Mouse (Mus musculus) stomach, postnatal 0 days (tissue): ENCODE measurements around the gene Uqcrq. TPM values are rescaled to one million over a fixed set of nuclear protein-coding genes. Genes with fewer than 3 reads are reported as not detected.
A peak's percentile ranks its signal among the peaks of the same experiment; 100 is the strongest.

Source experiments
- ATAC-seq: fragments of 200-750 bp; cut with Nextera tagmentation; 2 replicates; pipeline ENCODE4 v1.8.0; 2017; ENCODE audit not compliant: low FRiP score, low TSS enrichment
- DNase-seq: peaks from one replicate; pipeline ENCODE4 v3.0.0-alpha.2; 2016; ENCODE audit warnings: low spot score
- H3K27ac ChIP-seq: fragments of 300-500 bp; sonication (generic); replicated peaks from 2 replicates; pipeline ENCODE4 v1.5.1; 2014; ENCODE audit warnings: mild to moderate bottlenecking, control low read depth
- H3K27me3 ChIP-seq: fragments of 300-500 bp; sonication (generic); 2 replicates; pipeline ENCODE4 v1.6.1; 2014; ENCODE audit warnings: low read length; ENCODE audit not compliant: control insufficient read depth, insufficient read depth
- H3K36me3 ChIP-seq: fragments of 300-500 bp; sonication (generic); 2 replicates; pipeline ENCODE4 v1.6.1; 2014; ENCODE audit warnings: low read length, mixed read lengths; ENCODE audit not compliant: control insufficient read depth, insufficient read depth
- H3K4me1 ChIP-seq: fragments of 300-500 bp; sonication (generic); replicated peaks from 2 replicates; pipeline ENCODE4 v1.6.1; 2014; ENCODE audit warnings: antibody characterized with exemption; ENCODE audit not compliant: control insufficient read depth, insufficient read depth
- H3K4me2 ChIP-seq: fragments of 300-500 bp; sonication (generic); replicated peaks from 2 replicates; pipeline ENCODE4 v1.6.1; 2014; ENCODE audit warnings: low read depth, mild to moderate bottlenecking, control low read depth, moderate library complexity
- H3K4me3 ChIP-seq: fragments of 300-500 bp; sonication (generic); 2 replicates; pipeline ENCODE4 v1.5.1; 2014; ENCODE audit warnings: low read depth, low read length, control low read depth
- H3K9ac ChIP-seq: fragments of 300-500 bp; sonication (generic); 2 replicates; pipeline ENCODE4 v1.6.1; 2014; ENCODE audit warnings: mild to moderate bottlenecking, low read length, control low read depth, mixed read lengths
- H3K9me3 ChIP-seq: fragments of 300-500 bp; sonication (generic); 2 replicates; pipeline ENCODE4 v1.6.1; 2016; ENCODE audit warnings: low read length; ENCODE audit not compliant: control insufficient read depth
- CTCF ChIP-seq: IDR thresholded peaks from 2 replicates; pipeline ENCODE4 v1.5.1; 2016; ENCODE audit warnings: antibody characterized with exemption, low read depth, mild to moderate bottlenecking, moderate library complexity
- EP300 ChIP-seq: optimal IDR thresholded peaks from 2 replicates; pipeline ENCODE3; 2016; ENCODE audit warnings: antibody characterized with exemption
- WGBS: fragments of 180-500 bp; shearing (Covaris S2); extraction: QIAGEN DNeasy Blood & Tissue Kit; methylation state at CpG from one replicate; pipeline ENCODE4 v1.1.7; 2014; 5-methylcytosine and 5-hydroxymethylcytosine counted together
- polyA plus RNA-seq: library from polyadenylated mRNA; unstranded; fragments of >200 nt; fragmentation: Nextera tagmentation; extraction: Ambion mirVana; gene quantifications from 2 replicates; pipeline ENCODE4 v1.2.1, GENCODE M21; 2015

Gene Uqcrq
- polyA plus RNA-seq, 1 experiment from 2014 or later = 973 TPM

DNA sequence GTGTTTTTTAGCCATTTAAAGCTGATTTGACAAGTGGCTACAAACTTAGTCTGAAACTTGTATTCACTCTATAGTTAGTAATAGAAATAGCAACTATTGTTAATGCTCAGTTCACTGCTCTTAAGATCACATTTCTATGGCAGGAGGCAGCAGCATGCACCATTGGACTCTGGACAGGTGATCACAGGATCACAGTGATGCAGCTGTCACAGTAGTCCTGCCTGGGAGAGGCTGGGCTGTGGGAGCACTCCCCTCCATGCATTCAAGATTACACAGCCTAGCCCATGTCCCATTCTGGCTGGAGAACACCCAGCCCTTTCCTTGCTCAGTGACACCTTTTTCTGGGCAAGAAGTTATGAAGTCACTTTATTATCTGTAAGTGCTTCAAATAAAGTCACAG, 12.6 kb downstream of the Uqcrq start:
- TF ChIP-seq EP300 = no peak
- TF ChIP-seq CTCF = no peak
- peaks cover 34% of the 10 kb centered on the region for H3K36me3 ChIP-seq
- no peak overlapping the region for H3K4me3 ChIP-seq
- no peak for ATAC-seq
- H3K4me1 ChIP-seq = no peaks in the 10 kb centered on the region
- no peaks in the 10 kb centered on the region for H3K27me3 ChIP-seq
- H3K9ac ChIP-seq = no peak overlapping the region
- H3K9me3 ChIP-seq = no peaks in the 10 kb centered on the region
- H3K4me2 ChIP-seq = no peak overlapping the region
- H3K27ac ChIP-seq = no peak overlapping the region
- no peak for DNase-seq

DNA sequence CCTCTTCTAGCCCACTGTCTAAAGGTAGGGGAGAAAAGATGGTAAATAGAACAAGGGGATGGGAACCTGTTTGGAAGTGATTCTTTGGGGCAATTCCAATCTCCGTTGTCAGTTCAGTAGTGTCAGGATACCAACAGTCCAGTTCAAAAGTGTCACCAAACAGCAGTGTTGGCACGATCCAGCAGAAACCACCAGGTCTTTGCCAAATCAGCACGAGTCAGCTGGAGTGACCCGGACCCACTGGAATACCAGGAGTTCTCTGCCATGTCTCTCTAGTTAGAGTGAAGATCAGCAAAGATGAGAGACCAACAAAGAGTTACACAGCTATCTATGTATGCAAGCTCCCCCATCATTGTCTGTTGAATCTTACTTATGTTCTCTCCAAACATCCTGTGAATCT, 16.8 kb downstream of the Uqcrq start:
- DNase-seq = no peak
- H3K27me3 ChIP-seq = no peaks in the 10 kb centered on the region
- 94% methylated on average over 4 of the region's 4 CpGs for WGBS
- no peak for TF ChIP-seq CTCF
- no peak overlapping the region for H3K4me2 ChIP-seq
- ATAC-seq = no peak
- no peak overlapping the region for H3K27ac ChIP-seq
- no peak overlapping the region for H3K9ac ChIP-seq
- H3K36me3 ChIP-seq = peaks cover 50% of the 10 kb centered on the region
- no peaks in the 10 kb centered on the region for H3K4me1 ChIP-seq
- H3K4me3 ChIP-seq = no peak overlapping the region
- H3K9me3 ChIP-seq = no peaks in the 10 kb centered on the region

DNA sequence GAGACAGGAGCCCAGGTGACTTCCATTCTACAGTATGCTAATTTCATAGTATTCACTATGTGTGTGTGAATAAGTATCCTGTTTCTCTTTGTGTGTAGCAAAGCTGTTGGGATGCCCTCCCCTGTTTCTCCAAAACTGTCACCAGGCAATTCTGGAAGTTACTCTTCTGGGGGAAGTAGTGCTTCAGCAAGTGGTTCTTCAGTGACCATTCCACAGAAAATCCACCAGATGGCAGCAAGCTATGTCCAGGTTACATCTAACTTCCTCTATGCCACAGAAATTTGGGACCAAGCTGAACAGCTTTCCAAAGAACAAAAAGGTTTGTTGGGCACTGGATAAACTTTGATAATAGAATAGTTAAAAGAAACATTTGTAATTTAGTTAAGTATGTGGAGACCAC, 18.9 kb downstream of the Uqcrq start:
- no peaks in the 10 kb centered on the region for H3K9me3 ChIP-seq
- peaks cover 43% of the 10 kb centered on the region for H3K36me3 ChIP-seq
- TF ChIP-seq CTCF (peak; percentile 76), EP300 (no peak)
- H3K27me3 ChIP-seq = no peaks in the 10 kb centered on the region
- DNase-seq = no peak
- no peak overlapping the region for H3K9ac ChIP-seq
- H3K4me2 ChIP-seq = no peak overlapping the region
- ATAC-seq = no peak
- no peak overlapping the region for H3K27ac ChIP-seq
- H3K4me1 ChIP-seq = no peaks in the 10 kb centered on the region
- no peak overlapping the region for H3K4me3 ChIP-seq

DNA sequence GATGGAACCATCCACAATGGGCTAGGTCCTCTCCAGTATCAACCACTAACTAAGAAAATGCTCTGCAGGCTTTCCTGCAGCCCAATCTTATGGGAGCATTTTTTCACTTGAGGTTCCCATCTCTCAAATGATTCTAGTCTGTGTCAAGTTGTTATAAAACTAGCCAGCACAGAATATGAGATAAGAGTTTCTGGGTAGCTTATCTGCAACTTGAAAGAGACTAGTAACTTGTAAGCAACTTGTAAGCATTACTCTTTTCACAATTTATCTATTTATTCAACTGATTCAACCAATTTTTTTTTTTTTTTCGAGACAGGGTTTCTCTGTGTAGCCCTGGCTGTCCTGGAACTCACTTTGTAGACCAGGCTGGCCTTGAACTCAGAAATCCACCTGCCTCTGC, 27.0 kb downstream of the Uqcrq start:
- Histone ChIP-seq H3K4me3 (no peak overlapping the region), H3K9me3 (no peaks in the 10 kb centered on the region), H3K4me2 (no peak overlapping the region), H3K36me3 (peaks cover 31% of the 10 kb centered on the region), H3K27ac (no peak overlapping the region), H3K27me3 (no peaks in the 10 kb centered on the region), H3K9ac (no peak overlapping the region), H3K4me1 (no peaks in the 10 kb centered on the region)
- 82% methylated on average over 1 of the region's 1 CpGs for WGBS
- TF ChIP-seq EP300 (no peak), CTCF (no peak)
- DNase-seq = no peak
- ATAC-seq = no peak

DNA sequence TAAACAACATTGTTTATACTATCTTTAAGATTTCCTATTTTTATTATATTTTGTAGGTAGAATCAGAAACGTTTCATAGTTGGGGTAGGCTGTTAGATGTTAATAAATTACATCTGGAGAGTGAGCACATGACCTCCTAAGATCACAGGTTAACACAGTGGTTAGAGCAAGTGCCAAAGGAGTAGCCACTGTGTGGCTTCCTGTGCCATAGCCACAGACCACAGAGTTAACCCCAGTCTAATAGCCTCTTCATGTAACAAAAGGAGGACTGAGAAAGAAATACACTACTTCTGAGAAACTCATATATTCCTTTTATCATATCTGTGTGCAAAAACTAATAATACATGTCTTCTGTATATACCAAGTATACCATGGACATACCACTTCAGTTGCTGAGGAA, 36.8 kb downstream of the Uqcrq start:
- Histone ChIP-seq H3K36me3 (peaks cover 6% of the 10 kb centered on the region), H3K4me2 (no peak overlapping the region), H3K9ac (no peak overlapping the region), H3K27me3 (no peaks in the 10 kb centered on the region), H3K9me3 (no peaks in the 10 kb centered on the region), H3K4me1 (no peaks in the 10 kb centered on the region), H3K4me3 (no peak overlapping the region), H3K27ac (no peak overlapping the region)
- DNase-seq (no peak), ATAC-seq (no peak)
- TF ChIP-seq CTCF = no peak
- TF ChIP-seq EP300 = no peak
- WGBS = 74% methylated on average over 1 of the region's 1 CpGs

DNA sequence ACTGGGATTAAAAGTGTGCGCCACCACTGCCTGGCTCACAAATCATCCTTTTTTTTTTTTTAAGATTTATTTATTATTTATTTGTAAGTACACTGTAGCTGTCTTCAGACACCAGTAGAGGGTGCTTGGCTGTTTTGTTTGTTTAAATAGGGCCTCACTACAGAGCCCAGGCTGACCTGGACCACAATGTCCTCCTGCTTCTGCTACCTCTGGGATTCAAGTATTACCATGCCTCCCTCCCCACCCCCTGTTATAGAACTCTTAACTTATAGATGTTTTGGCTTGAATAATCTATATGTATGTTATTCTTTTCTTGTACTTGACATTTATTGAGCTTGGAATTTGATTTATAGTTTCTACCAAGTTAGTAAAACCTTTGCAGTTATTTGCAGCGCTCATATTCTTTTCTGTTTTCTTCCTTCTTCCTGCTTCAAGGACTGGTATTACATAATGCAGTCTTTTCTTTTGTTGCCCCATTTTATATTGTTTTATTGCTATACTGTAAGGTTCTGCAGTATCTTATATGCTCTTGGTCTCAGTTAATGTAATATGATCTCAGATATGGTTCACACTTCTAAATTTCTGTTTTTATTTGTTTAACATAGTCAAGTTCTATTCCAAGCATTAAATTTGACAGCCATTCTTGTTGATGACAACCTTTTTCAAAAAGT, 46.7 kb downstream of the Uqcrq start:
- 83% methylated on average over 2 of the region's 2 CpGs for WGBS
- DNase-seq = no peak
- no peak overlapping the region for H3K9ac ChIP-seq

More for the DNA sequence above, 46.7 kb downstream of the Uqcrq start:
- no peaks in the 10 kb centered on the region for H3K9me3 ChIP-seq
- no peak overlapping the region for H3K4me2 ChIP-seq
- 0 out of 2 replicates have a peak, but pooled peaks cover 3% of the 10 kb centered on the region for H3K36me3 ChIP-seq
- TF ChIP-seq CTCF (no peak), EP300 (no peak)
- no peak for ATAC-seq
- H3K27ac ChIP-seq = no peak overlapping the region
- no peaks in the 10 kb centered on the region for H3K4me1 ChIP-seq
- no peaks in the 10 kb centered on the region for H3K27me3 ChIP-seq
- H3K4me3 ChIP-seq = no peak overlapping the region
